Mouse (Mus musculus) MEL (cell line): ENCODE data around the gene Siah2. TPM values are rescaled to one million over a fixed set of nuclear protein-coding genes. Genes with fewer than 3 reads are reported as not detected.

Experiments
- DNase-seq: peaks from one replicate; pipeline ENCODE4 v3.0.0; 2011; ENCODE audit warnings: low read depth, low spot score
- H3K27ac ChIP-seq: 2 replicates; pipeline ENCODE4 v1.5.1; 2012; ENCODE audit warnings: low read depth, mild to moderate bottlenecking, control low read depth, low read length, moderate library complexity; ENCODE audit not compliant: control insufficient read depth
- H3K27me3 ChIP-seq, 2 experiments: fragments of 150-350 bp in 1 of 2; sonication (generic) in 1 of 2; 2 replicates each; pipeline ENCODE4 v1.6.1; 2012; ENCODE audit warnings: low read length in 2 of 2, mild to moderate bottlenecking in 2 of 2, improper control_type of control experiment in 1 of 2, moderate library complexity in 1 of 2; ENCODE audit not compliant: insufficient read depth in 2 of 2, control insufficient read depth in 1 of 2
- H3K36me3 ChIP-seq, 2 experiments: 2 replicates each; pipeline ENCODE4 v1.6.1; 2012 to 2014; ENCODE audit warnings: low read length in 2 of 2, improper control_type of control experiment in 1 of 2, inconsistent platforms in 1 of 2, mild to moderate bottlenecking in 1 of 2; ENCODE audit not compliant: insufficient read depth in 2 of 2, control insufficient read depth in 1 of 2
- H3K4me1 ChIP-seq, 2 experiments: fragments of 150-350 bp in 1 of 2; sonication (generic) in 1 of 2; 2 replicates each; pipeline ENCODE4 v1.6.1; 2012; ENCODE audit warnings: low read length in 2 of 2, improper control_type of control experiment in 1 of 2, mild to moderate bottlenecking in 1 of 2; ENCODE audit not compliant: insufficient read depth in 2 of 2, control insufficient read depth in 1 of 2
- H3K4me3 ChIP-seq, 2 experiments: fragments of 150-350 bp in 1 of 2; sonication (generic) in 1 of 2; 2 replicates each; pipeline ENCODE4 v1.5.1; 2012; ENCODE audit warnings: low read depth in 2 of 2, low read length in 2 of 2, mild to moderate bottlenecking in 2 of 2, moderate library complexity in 2 of 2, control low read depth in 1 of 2, improper control_type of control experiment in 1 of 2; ENCODE audit not compliant: control insufficient read depth in 1 of 2, insufficient read depth in 1 of 2
- H3K79me2 ChIP-seq: 2 replicates; pipeline ENCODE4 v1.6.1; 2012; ENCODE audit warnings: mild to moderate bottlenecking, low read length, moderate library complexity; ENCODE audit not compliant: control insufficient read depth, poor library complexity, insufficient read depth
- H3K9ac ChIP-seq: 2 replicates; pipeline ENCODE4 v1.6.1; 2012; ENCODE audit warnings: low read depth, mild to moderate bottlenecking, control low read depth, low read length, moderate library complexity; ENCODE audit not compliant: control insufficient read depth, poor library complexity, severe bottlenecking
- H3K9me3 ChIP-seq: fragments of 150-350 bp; sonication (generic); replicated peaks from 2 replicates; pipeline ENCODE4 v1.6.1; 2012; ENCODE audit warnings: mild to moderate bottlenecking, low read length, improper control_type of control experiment, moderate library complexity; ENCODE audit not compliant: insufficient read depth
- CHD1 ChIP-seq: IDR thresholded peaks from 2 replicates; pipeline ENCODE4 v1.6.1; 2012; ENCODE audit warnings: low read depth, mild to moderate bottlenecking, inconsistent platforms, low read length, improper control_type of control experiment
- CTCF ChIP-seq, 3 experiments: IDR thresholded peaks in 2 of 3; conservative IDR thresholded peaks in 1 of 3; 2 replicates each; pipeline ENCODE4 v1.5.1; 2011 to 2012; ENCODE audit warnings: low read length in 3 of 3, low read depth in 2 of 3, mild to moderate bottlenecking in 2 of 3, improper control_type of control experiment in 1 of 3, inconsistent platforms in 1 of 3, mixed read lengths in 1 of 3, moderate library complexity in 1 of 3; ENCODE audit not compliant: control insufficient read depth in 1 of 3, insufficient read depth in 1 of 3, poor library complexity in 1 of 3, severe bottlenecking in 1 of 3
- E2F4 ChIP-seq: IDR thresholded peaks from 2 replicates; pipeline ENCODE4 v1.6.1; 2011; ENCODE audit warnings: low read depth, low read length, improper control_type of control experiment, borderline replicate concordance
- EP300 ChIP-seq, 2 experiments: IDR thresholded peaks; 2 replicates each; pipeline ENCODE4 v1.6.1; 2011; ENCODE audit warnings: improper control_type of control experiment in 2 of 2, low read length in 2 of 2, low read depth in 1 of 2, mild to moderate bottlenecking in 1 of 2
- ETS1 ChIP-seq: IDR thresholded peaks from 2 replicates; pipeline ENCODE4 v1.6.1; 2012; ENCODE audit warnings: low read depth, mild to moderate bottlenecking, inconsistent platforms, low read length, improper control_type of control experiment, moderate library complexity
- GABPA ChIP-seq: IDR thresholded peaks from 2 replicates; pipeline ENCODE4 v1.6.1; 2012; ENCODE audit warnings: low read depth, mild to moderate bottlenecking, inconsistent platforms, low read length, improper control_type of control experiment, moderate library complexity
- HCFC1 ChIP-seq: IDR thresholded peaks from 2 replicates; pipeline ENCODE4 v1.6.1; 2012; ENCODE audit warnings: low read depth, mild to moderate bottlenecking, inconsistent platforms, low read length, improper control_type of control experiment, moderate library complexity
- MAX ChIP-seq: IDR thresholded peaks from 2 replicates; pipeline ENCODE4 v1.6.1; 2011; ENCODE audit warnings: low read length, improper control_type of control experiment
- MAZ ChIP-seq: IDR thresholded peaks from 2 replicates; pipeline ENCODE4 v1.6.1; 2012; ENCODE audit warnings: low read depth, mild to moderate bottlenecking, inconsistent platforms, low read length, improper control_type of control experiment
- MEF2A ChIP-seq: IDR thresholded peaks from 2 replicates; pipeline ENCODE4 v1.6.1; 2014; ENCODE audit warnings: low read depth, mild to moderate bottlenecking, inconsistent platforms, low read length, improper control_type of control experiment; ENCODE audit not compliant: poor library complexity, insufficient replicate concordance, severe bottlenecking; ENCODE audit errors: extremely low read depth
- MXI1 ChIP-seq: IDR thresholded peaks from 2 replicates; pipeline ENCODE4 v1.6.1; 2011; ENCODE audit warnings: mild to moderate bottlenecking, low read depth, low read length, improper control_type of control experiment
- MYB ChIP-seq: IDR thresholded peaks from 2 replicates; pipeline ENCODE4 v1.6.1; 2011; ENCODE audit warnings: mild to moderate bottlenecking, low read depth, low read length, improper control_type of control experiment
- MYC ChIP-seq: IDR thresholded peaks from 2 replicates; pipeline ENCODE4 v1.6.1; 2011; ENCODE audit warnings: low read depth, mild to moderate bottlenecking, low read length, improper control_type of control experiment, moderate library complexity
- RAD21 ChIP-seq: IDR thresholded peaks from 2 replicates; pipeline ENCODE4 v1.6.1; 2011; ENCODE audit warnings: mild to moderate bottlenecking, low read depth, low read length, improper control_type of control experiment
- RCOR1 ChIP-seq: IDR thresholded peaks from 2 replicates; pipeline ENCODE4 v1.6.1; 2012; ENCODE audit warnings: low read depth, mild to moderate bottlenecking, inconsistent platforms, low read length, improper control_type of control experiment
- SMC3 ChIP-seq: IDR thresholded peaks from 2 replicates; pipeline ENCODE4 v1.6.1; 2011; ENCODE audit warnings: low read depth, low read length, improper control_type of control experiment
- ZKSCAN1 ChIP-seq: IDR thresholded peaks from 2 replicates; pipeline ENCODE4 v1.6.1; 2012; ENCODE audit warnings: low read depth, mild to moderate bottlenecking, inconsistent platforms, low read length, improper control_type of control experiment, moderate library complexity
- ZMIZ1 ChIP-seq: IDR thresholded peaks from 2 replicates; pipeline ENCODE4 v1.6.1; 2012; ENCODE audit warnings: low read depth, mild to moderate bottlenecking, inconsistent platforms, low read length, improper control_type of control experiment, moderate library complexity
- ZNF384 ChIP-seq: IDR thresholded peaks from 2 replicates; pipeline ENCODE4 v1.6.1; 2012; ENCODE audit warnings: low read depth, mild to moderate bottlenecking, inconsistent platforms, low read length, improper control_type of control experiment
- polyA plus RNA-seq, 2 experiments: library from polyadenylated mRNA; stranded (reverse) in 1 of 2; unstranded in 1 of 2; fragments of >175 nt in 1 of 2; fragments of >200 nt in 1 of 2; gene quantifications; 2 replicates each; pipeline versions ENCODE4 v1.2.1 to v1.2.4; 2012; ENCODE audit warnings: low replicate concordance in 2 of 2, low read depth in 1 of 2; ENCODE audit not compliant: insufficient read length in 2 of 2, insufficient read depth in 1 of 2, missing spikeins in 1 of 2
- total RNA-seq: library from RNA; depleted of rRNA; stranded (reverse); fragments of 300-350 nt; gene quantifications from 2 replicates; pipeline ENCODE4 v1.2.3, GENCODE M21; 2012

The Siah2 gene
- total and polyA plus RNA-seq, 3 experiments = 17.6 to 58.1 (median 22.5) TPM

GRCm38 (mm10) chr3:58701441-58701840, 9.2 kb upstream of the Siah2 start:
- TF ChIP-seq CTCF (IDR thresholded peaks at IDR 0.05 in 2 of 3, conservative IDR thresholded peaks at IDR 0.05 in 1 of 3; ENCODE audit: control insufficient read depth in 1 of 3, insufficient read depth in 1 of 3, low read depth in 2 of 3, low read length in 3 of 3, poor library complexity in 1 of 3, severe bottlenecking in 1 of 3) = no peak
- TF ChIP-seq HCFC1 = no peak
- TF ChIP-seq MEF2A = no peak
- TF ChIP-seq MAX = no peak
- TF ChIP-seq MYB = no peak
- no peak for TF ChIP-seq EP300 (IDR thresholded peaks at IDR 0.05; ENCODE audit: low read depth in 1 of 2, low read length in 2 of 2)
- TF ChIP-seq ETS1 = no peak
- TF ChIP-seq CHD1 = no peak
- TF ChIP-seq ZMIZ1 = no peak
- no peak for TF ChIP-seq SMC3
- no peak for TF ChIP-seq MYC
- no peak for TF ChIP-seq MXI1
- no peak for TF ChIP-seq RAD21
- TF ChIP-seq ZNF384 = no peak
- no peak for TF ChIP-seq RCOR1
- no peak for TF ChIP-seq MAZ
- TF ChIP-seq GABPA = no peak
- TF ChIP-seq, all 39 proteins: peak for 0
- Histone ChIP-seq H3K27ac (no peak overlapping the region), H3K36me3 (no peaks in the 10 kb centered on the region)

GRCm38 (mm10) chr3:58697926-58698325, 5.7 kb upstream of the Siah2 start:
- 0 out of 4 replicates have a peak, but pooled peaks cover 0 to 1% of the 10 kb centered on the region in 2 experiments for H3K36me3 ChIP-seq
- H3K79me2 ChIP-seq = no peaks in the 10 kb centered on the region
- no peak overlapping the region for H3K27ac ChIP-seq
- H3K9ac ChIP-seq = no peak overlapping the region
- no peak overlapping the region for H3K4me3 ChIP-seq
- TF ChIP-seq RCOR1 (no peak), MAX (no peak), E2F4 (no peak), ZKSCAN1 (no peak), MXI1 (no peak), EP300 (IDR thresholded peaks at IDR 0.05; ENCODE audit: low read depth in 1 of 2, low read length in 2 of 2) (no peak)
- no peak for DNase-seq
- H3K9me3 ChIP-seq = no peaks in the 10 kb centered on the region
- H3K4me1 ChIP-seq = no peaks in the 10 kb centered on the region
- peaks cover 0 to 1% of the 10 kb centered on the region in 2 experiments; a peak in 1 of 4 replicates for H3K27me3 ChIP-seq

More at GRCm38 (mm10) chr3:58701441-58701840, 9.2 kb upstream of the Siah2 start:
- Histone ChIP-seq H3K27me3 (peaks cover 0 to 3% of the 10 kb centered on the region in 2 experiments; a peak in 1 of 4 replicates), H3K9ac (no peak overlapping the region), H3K4me3 (no peak overlapping the region), H3K79me2 (no peaks in the 10 kb centered on the region), H3K9me3 (no peaks in the 10 kb centered on the region), H3K4me1 (no peaks in the 10 kb centered on the region)
- DNase-seq = no peak
